Mouse (Mus musculus): Measurements from ENCODE around the gene Epb41l4b.

The Epb41l4b gene

DNA sequence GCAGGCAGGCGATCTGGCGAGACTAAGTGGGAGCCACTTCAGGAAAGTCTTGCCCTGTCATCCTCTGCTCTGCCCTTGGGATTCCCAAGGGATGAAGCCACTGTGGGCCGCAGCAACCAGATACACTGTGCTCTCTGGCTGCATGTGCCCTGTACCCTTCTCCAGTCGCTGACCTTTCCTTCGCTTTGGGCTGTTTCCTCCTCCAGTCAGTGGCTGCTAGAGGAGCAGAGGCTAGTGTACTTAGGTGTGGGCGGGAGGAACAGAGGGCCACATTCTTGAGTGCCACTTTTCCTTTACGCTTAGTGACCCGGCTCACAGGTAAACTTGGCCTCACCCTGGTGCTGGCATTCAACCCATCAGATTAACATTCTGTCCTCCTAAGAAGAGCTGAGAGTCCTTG is 10.6 kb upstream of the Epb41l4b start:
- DNase-seq (ENCODE audit: low read depth, low spot score): no peak

DNA sequence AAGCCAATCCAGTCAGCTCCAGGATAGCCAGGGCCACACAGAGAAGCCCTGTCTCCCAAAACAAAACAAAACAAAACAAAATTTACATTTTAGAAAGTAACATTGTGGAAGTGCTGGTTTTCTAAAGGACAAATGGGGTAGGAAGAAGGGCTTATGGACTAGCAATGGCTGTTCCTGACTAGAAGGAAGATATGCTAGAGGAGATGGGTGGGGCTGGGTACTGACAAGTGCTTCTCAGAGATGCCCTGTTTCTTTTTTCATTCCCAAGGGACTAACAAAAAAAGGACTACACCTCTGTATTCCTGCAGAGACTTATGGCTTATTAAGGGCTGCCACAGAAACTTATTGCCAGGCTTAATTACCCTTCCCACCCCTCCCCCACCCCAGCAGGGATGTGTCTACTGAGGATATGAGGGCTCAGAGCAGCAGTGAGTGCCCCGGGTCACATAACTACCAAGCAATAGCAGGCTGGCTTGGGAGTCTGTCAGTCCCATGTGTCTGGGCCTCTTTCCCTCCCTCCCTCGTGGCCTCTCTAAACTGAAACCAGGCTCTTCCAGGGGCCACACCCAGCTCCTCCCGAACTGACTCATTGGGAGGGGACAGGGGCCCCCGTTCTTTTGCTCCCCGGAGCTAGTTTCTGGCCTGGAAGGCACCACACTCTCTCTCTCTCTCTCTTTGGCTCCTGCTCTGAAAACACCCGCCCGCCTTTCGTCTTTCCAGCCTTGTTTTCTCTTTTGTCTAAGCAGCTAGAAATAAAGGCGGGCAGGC is 10.0 kb upstream of the Epb41l4b start:
- no peak for DNase-seq (ENCODE audit: low read depth, low spot score)

DNA sequence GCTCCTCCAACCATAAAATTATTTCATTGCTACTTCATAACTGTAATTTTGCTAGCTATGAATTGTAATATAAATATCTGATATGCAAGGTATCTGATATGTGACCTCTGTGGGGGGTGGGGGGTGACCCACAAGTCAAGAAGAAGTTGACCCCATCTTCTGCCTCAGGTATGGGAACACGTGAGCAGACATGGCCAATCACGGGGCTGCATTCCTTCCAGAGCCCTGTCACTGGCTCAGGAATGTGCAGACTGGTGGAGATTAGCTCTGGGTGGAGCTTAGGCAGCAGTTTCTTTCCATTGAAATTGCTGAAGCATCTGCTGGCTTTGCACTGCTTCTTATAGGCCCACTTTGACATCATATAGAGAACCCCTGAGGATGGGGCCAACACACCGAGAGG is 4.9 kb upstream of the Epb41l4b start:
- no peak for DNase-seq (ENCODE audit: low read depth, low spot score)

DNA sequence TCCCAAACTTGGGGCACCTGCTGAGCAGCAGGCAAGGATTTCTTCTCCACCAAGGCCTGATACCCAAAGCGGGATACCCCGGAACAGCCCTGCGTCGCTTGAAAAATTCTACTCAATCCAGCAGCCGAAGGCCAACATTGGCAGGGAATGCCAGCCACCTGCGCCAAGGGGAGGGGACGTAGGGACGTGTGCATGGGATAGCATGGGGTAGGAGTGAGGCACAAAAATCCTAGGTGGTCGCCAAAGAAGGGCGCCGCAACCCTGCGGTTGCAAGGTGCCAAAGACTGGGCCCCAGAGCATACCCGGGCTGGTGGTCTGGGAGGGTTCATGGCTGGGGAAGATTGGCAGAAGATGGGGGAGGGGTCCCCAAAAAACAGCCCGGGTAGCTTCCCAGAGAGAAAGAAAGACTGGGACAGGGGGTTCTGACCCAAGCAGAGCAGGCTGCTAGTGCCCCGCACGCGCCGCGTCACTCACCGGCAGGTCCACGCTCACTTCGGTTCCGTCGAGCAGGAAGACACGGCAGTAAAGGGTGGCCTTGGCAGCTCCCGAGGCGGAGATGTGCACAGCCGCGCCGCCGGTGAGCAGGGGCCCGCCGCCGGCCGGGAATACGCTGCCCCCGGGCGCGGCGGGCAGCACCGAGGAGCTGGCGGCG is 737 bp downstream of the Epb41l4b start:
- no peak for DNase-seq (ENCODE audit: low read depth, low spot score)

DNA sequence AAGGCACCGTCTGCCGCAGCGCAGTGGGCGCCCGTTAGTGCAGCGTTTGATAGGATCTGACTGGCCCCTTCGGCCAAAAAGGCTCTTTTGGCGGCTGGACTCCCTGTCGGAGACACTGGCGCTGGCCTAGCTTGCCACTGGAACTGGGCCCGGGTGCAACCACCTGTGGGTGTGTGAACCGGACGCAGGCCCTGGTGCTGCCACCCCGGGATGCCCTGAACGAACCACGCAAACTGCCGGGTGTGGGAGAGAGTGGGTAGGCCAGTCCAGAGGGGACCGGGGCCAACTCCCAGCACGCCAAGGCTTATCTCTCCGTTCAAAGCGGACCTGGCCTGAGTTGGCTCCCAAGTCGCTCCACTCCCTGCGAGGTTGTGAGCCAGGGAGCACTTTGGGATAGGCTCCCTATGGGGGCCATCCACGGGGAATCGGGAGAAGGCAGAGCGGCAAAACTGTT is 1.3 kb downstream of the Epb41l4b start:
- no peak for DNase-seq (ENCODE audit: low read depth, low spot score)

DNA sequence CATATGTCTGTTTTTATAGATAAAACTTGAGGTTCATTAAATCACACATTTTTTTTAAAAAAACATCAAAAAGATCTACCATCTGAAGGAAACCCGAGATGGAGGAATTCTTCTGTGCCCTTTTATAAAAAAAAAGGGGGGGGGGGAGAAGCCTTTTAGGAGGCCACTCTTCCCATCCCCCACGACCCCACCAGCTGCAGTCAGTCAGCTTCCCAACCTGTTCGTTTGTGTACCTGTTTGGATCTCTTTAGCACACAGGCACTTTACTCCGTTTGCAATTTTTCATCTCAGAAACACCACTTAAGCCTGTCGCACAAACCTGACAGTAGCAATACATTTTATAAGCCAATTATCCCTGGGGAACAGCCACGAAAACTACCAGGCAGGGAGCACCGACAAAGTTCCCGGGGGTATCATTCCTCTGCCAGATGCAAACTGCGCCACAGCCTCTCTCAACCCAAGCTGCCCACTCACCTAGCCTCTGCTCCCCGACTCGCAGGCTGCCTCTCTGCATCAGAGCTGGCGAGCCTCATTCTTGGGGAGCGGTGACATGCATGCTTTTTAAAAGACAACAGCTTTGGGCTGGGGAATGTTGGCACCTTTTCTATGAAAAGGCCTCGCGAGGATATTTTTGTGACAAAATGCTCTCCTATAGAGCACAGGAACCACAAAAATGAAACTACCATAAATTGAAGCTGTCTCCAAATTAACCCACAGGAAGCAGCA is 2.1 kb downstream of the Epb41l4b start:
- no peak for DNase-seq (ENCODE audit: low read depth, low spot score)

DNA sequence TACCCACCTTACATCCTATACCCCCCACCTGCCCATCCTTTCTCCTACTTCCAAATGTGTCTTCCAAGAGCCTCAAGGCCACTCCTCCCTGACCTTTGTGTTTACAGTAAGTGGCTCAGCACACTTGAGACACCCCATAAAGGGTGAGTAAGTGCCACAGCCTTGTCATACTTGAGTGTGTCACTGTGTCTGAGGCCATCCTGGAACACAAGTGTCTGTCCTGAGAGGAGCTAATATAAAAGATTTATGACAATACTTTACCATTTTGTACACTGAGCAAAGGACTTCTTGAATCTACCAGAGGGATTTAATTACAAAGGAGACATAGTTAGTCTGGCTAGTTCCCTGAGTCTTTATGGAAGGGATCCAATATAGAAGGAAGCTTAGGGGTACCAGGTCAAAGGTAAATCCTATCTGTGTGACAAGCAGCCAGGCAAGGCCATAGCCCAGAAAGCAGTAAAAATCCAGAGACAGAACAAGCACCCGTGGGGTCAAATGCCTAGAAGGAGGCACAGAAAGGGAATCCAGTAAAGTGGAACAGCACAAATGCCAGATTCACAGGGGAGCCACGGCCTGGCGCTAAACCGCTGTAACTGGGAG is 2.9 kb downstream of the Epb41l4b start:
- DNase-seq (ENCODE audit: low read depth, low spot score): no peak

DNA sequence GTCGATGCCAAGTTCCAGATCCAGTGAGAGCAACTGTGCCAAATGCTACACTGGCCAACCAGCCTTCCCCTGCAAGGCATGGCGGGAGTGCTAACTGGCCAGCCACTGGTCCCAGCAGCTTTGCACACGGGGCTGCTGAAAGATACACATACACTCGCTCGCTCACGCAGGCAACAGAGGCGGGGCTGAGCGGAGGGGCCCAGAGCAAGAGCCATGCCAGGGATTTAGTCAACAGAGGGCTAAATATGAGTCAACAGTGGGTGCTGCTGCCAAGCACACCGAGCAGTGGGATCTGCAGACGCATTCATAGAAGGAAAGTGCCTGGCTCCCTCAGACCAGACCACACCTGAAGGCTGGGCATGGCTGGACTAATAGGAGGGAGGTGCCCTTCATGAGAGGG is 3.8 kb downstream of the Epb41l4b start:
- no peak for DNase-seq (ENCODE audit: low read depth, low spot score)

DNA sequence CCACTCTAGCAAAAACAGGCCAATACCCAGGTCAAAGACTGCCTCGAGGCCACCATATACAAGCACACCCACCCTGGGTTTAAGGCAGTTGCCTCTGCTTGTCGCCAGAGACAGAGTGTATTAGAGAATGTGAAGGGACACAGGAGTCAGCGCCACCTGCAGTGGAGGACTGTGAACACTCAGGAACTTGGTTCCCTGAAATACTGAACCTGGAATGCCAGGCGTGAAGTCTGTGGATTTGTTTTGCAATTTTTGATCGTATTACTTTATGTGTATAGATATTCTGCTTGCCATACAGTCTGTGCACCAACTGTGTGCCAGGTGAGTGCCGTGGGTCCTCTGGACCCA is 5.2 kb downstream of the Epb41l4b start:
- DNase-seq (ENCODE audit: low read depth, low spot score): no peak

DNA sequence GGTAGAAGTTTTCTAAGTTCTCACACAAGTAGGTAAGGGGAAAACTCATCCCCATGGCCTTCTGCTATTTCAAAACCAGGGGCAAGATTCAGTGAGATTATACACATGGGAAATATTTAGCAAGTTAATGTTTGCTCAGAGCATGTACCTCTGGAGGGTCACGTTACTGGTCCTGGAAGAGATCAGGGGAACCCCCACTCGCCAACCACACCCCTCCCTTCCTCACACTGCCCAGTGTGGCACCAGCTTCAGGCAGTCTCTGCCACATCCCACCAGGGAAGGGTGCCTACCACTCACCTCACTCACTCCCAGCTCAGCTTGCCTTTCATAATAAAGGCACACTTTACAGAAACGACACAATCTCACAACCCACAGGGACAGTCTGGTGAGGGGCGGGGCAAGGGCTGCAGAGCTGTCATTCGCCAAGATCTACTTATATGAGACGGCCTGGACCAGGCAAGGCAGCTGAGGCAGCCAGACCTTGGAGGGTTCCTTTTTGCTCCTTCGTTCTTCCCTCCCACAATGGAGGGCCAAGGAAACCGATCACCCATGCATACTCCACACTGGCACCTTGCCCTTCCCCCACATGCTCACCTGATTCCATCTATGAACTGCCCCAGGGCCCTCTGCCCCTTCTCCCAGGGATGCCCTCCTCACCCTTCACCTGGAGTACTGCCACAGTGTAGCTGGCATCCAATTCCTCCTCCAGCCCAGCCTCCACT is 5.7 kb downstream of the Epb41l4b start:
- DNase-seq (ENCODE audit: low read depth, low spot score): no peak

DNA sequence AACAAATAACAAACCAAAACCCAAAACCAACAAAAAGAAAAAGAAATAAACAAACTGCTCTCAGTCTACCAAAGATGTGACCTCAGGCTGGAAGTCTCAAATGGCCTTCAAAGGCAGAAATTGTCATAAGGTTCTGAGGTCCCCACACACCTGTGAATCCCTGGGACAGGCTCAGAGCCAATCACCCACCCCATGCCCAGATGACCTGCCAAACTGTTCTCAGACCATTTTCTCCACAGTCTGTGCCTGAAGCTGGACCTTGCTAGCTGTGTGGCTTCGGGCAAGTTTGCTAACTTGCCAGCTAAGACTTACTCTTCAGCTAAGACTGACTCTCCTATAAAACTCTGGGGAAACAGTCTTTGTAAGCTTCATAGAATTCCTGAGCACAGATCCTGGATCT is 7.8 kb downstream of the Epb41l4b start:
- no peak for DNase-seq (ENCODE audit: low read depth, low spot score)

DNA sequence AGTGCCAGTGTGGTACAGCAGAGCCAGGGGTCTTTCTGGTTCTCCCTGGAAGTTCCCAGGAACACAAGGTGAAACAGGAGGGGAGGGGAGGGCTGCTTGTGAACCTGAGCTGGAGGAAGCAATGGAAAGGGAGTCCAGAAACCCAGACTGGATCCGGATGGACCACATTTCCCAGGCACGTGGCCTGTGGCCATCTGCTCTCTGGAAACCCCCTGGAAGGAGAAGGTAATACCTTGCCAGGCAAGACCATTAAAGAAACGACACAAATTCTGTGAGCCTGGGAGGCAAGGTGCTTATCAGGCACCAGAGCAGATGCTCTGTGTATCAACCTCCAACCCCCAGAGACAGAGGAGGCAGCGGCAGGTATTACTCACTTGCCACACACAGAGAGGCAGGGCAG is 8.7 kb downstream of the Epb41l4b start:
- no peak for DNase-seq (ENCODE audit: low read depth, low spot score)

DNA sequence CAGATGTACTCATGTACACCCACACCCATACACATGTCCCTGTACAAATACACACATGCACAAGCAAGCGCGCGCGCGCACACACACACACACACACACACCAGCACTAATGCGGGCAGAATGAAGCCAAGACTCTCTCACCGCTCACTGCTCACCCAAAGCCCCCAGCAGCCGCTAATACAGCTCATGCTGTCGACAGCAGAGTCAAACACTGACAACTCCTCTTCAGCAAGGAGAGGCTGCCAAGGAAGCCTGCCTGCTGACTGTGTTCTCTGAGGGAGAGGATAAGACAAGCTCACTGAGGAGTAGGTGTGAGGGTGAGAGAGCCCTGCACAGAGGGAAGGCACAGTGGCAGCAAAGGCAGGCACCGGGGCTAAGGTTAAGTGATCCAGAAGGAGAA is 11.4 kb downstream of the Epb41l4b start:
- DNase-seq (ENCODE audit: low read depth, low spot score): no peak

DNA sequence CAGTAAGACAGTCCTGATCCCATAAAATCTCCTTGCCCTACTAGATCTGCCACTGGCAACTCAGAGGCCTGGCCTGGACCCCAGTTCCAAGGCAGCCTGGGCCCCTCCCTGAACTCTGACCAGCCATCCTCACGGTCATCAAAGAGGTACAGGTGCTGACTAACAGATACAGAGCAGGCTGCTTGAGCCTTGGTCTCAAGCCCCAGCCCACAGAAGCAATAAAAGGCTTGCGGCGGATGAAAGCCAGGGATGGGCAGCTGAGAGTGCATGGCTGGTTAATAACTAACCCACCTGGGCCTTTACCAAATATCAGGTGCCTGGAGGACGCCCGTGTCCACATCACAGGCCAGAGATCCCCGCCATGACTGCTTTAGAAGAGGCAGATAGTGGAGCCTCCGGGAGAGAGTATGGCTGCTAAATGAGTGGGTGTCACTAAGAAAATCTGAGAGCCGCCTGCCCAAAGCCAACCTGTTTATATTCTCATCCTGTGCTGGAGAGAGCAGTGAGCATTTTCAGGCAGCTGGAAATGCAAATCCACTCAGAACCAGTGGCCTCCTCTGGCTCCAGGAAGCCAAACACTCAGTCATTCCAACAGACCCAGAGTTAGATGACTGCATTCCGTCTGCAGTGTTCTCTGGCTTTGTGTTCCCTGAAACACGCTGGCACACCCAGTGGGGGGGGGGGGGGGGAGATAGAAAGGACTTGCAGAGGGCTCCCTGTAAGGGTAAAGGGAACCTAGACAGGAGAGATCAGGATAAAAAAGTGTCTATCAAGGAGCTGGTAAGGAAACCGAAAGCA is 13.3 kb downstream of the Epb41l4b start:
- no peak for DNase-seq (ENCODE audit: low read depth, low spot score)

DNA sequence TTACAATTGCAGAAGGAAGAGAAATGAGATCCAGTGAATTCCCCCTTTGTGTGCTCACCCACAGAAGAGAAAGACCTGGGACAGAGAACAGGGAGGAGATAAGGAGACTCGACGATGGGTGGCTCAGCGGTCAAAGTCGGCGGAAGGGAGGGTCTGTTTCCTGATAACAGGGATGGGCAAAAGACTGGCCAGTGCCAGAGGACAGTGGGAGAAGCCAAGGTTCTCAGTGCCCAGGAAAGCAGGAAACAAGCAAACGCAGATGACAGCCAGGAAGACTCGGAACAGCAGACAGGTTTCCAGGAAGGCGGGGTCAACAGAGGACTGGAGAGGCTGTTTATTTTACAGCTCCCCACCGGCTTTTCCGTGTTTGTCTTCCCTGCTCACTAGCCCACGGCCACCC is 20.2 kb downstream of the Epb41l4b start:
- DNase-seq (ENCODE audit: low read depth, low spot score): no peak

DNA sequence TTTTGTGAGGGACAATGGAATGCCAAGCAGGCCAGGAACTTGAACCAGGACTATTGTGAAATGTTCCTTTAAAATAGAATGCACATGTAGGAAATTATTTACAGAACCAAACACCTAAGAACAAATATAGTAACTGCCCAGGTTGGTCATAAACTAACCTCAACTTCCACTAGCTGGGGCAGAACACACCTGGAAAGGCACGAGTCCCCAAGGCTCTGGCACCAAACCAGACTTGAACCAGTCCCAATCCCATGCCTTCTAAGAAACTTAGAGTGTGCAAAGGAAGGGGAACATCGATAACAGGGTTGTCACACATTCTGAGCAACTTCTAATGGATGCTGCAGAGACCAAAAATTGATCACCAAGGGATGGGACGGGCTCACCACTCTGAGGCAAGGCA is 21.1 kb downstream of the Epb41l4b start:
- DNase-seq (ENCODE audit: low read depth, low spot score): no peak

DNA sequence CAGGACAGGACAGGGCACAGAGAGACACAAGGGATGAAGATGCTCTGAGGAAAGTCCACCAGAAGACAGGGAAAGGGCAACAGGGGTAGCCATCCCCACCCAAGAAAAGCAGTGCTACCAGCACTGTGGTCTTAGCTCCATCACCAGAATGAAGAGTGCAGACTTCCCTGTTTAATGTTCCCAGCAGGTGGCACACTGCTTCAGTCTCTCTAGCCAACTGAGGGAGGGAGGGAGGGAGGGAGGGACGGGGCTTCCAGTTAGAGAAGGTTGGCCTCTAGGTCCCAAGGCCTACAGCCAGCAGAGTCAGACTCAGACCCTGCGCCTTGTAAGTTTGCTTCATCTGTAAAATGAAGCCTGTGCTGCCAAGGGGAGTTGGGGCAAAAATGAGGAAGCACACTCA is 22.7 kb downstream of the Epb41l4b start:
- DNase-seq (ENCODE audit: low read depth, low spot score): peak; percentile 39

DNA sequence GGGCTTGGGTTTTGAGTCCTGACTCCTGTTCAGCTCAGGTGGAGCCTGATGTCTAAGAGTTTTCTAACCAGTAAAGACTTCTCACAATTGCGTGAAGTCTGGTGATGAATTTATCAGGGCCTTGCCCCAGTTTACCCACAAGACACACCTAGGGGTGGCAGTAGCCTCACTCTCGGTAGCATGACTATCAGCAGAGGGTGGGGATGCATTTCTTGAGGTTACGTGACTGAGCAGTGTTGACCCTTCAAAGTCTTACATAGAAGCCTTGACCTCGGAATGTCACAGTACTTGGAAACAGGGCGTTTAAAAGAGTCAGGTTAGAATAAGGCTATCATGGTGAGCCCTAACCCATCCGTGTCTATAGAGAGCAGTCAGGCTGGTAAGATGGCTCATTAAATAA is 23.3 kb downstream of the Epb41l4b start:
- no peak for DNase-seq (ENCODE audit: low read depth, low spot score)

DNA sequence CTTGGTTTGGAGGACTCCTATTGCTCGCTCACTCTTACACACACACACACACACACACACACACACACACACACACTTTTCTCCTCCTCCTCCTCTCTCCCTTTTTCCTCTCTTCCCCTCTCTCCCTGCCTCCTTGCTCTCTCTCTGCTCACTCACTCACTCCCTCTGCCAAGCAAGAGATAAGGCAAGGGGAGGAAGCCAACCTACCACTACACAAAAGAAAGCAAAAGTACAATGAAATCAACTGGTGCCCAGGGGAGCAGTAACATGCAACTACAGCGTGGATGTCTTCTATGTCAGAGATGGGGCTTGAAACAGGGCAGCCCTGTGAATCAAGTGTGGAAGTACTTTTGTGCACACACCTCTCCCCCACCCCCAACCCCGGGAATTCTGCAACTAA is 24.4 kb downstream of the Epb41l4b start:
- no peak for DNase-seq (ENCODE audit: low read depth, low spot score)

DNA sequence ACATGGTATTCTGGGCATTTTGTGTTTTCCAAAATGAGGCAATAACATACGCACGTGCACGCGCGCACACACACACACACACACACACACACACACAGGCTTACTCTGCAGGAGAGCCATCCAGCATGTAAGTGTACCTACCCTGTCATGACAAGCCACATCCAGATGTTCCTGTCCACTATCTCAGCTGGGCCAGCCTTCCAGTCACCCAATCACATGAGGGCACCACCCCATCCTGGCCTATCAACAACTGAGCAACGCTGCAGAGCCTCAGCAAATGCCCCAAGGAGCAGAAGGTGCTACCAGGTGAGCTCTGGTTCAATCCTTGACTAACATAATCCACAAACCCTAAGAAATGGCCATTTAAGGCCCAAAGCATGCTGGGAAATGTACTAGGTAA is 27.0 kb downstream of the Epb41l4b start:
- no peak for DNase-seq (ENCODE audit: low read depth, low spot score)

Measured in embryo, embryonic 11.5 days (tissue).